Mouse (Mus musculus): ENCODE measurements at regions not wholly inside any gene's neighbourhood (a gene's known extent, or its start where the extent isn't known, plus 50 kb on each side); places are given as distances from the start of the nearest gene placed in this dataset.
A peak's percentile ranks its signal among the peaks of the same experiment; 100 is the strongest.
"Not testable (repeated sequence)": the region's sequence is repeated elsewhere in the genome, so short reads cannot be mapped to it uniquely, and the experiment has no call there.

- WGBS = 92% methylated on average over 1 of the region's 1 CpGs
- Histone ChIP-seq H3K9me3 (replicated peaks; ENCODE audit: control insufficient read depth, low read length) (no peaks in the 10 kb centered on the region), H3K27ac (replicated peaks; ENCODE audit: low read depth, low read length) (no peak overlapping the region)
These were observed 385.3 kb upstream of the Tnc start for GRCm38 (mm10) chr4:64432097-64432496.

DNA sequence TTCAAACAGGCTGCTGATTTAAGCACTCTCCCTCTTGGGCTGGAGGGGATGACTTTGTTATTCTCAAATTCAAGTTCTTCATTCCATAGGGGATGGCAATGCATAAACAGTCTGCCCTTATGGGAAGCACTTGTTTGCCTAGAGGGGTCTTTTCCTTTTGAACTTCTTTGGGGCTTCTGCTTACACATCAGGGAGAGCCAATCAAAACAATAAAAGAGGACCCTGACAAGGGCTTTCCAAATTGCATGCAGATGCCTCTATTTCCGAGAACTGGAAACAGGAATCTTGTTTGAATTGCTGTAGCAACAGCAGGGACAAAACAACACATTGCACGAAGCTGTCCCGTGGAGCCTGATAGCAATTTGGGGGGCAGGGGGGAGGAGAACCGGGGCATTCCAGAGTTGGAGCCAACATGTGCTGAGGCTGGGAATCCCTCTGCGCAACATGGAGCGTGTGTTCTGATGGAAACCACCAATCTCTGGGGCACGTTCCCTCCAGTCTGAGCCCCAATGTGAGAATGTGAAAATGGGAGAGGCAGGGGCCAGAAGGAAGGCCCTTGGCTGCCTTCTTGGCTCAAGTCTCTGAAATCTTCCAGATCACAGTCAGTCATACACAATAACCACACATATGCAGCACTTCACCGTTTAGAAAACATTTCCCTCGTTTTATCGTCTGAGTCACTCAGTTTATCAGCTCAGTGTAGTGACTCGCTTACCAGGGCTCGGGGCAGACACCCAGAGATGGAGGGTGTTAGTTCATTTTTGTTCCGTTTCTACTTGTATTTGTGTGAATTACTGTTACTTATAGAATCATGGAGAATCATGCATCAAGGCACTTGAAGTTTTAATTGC lies 391.2 kb upstream of the Tnc start:
- H3K4me3 ChIP-seq (ENCODE audit: low read depth, low read length) = no peak overlapping the region
- no peak overlapping the region for H3K9ac ChIP-seq (replicated peaks; ENCODE audit: low read length)
- no peak overlapping the region for H3K4me2 ChIP-seq (ENCODE audit: low read depth, low read length)
- ATAC-seq (replicated peaks; ENCODE audit: insufficient number of reproducible peaks, low FRiP score, low TSS enrichment, low read depth) (peak; percentile 87), DNase-seq (ENCODE audit: low spot score) (peak; percentile 91)
- no peaks in the 10 kb centered on the region for H3K27me3 ChIP-seq (ENCODE audit: control insufficient read depth, insufficient read depth, low read length)
- H3K36me3 ChIP-seq (replicated peaks; ENCODE audit: control insufficient read depth, insufficient read depth, low read depth, low read length) = no peaks in the 10 kb centered on the region
- H3K4me1 ChIP-seq (ENCODE audit: control insufficient read depth, insufficient read depth, low read length) = no peaks in the 10 kb centered on the region
- WGBS = 33% methylated on average over 13 of the region's 13 CpGs
- no peaks in the 10 kb centered on the region for H3K9me3 ChIP-seq (replicated peaks; ENCODE audit: control insufficient read depth, low read length)
- H3K27ac ChIP-seq (replicated peaks; ENCODE audit: low read depth, low read length) = peak overlapping the region; percentile 73

More at GRCm38 (mm10) chr4:64432097-64432496, 385.3 kb upstream of the Tnc start:
- DNase-seq (ENCODE audit: low spot score) (no peak), ATAC-seq (replicated peaks; ENCODE audit: insufficient number of reproducible peaks, low FRiP score, low TSS enrichment, low read depth) (no peak)
- no peak overlapping the region for H3K9ac ChIP-seq (replicated peaks; ENCODE audit: low read length)
- H3K27me3 ChIP-seq (ENCODE audit: control insufficient read depth, insufficient read depth, low read length) = no peaks in the 10 kb centered on the region
- H3K4me2 ChIP-seq (ENCODE audit: low read depth, low read length) = no peak overlapping the region
- no peaks in the 10 kb centered on the region for H3K36me3 ChIP-seq (replicated peaks; ENCODE audit: control insufficient read depth, insufficient read depth, low read depth, low read length)
- no peak overlapping the region for H3K4me3 ChIP-seq (ENCODE audit: low read depth, low read length)
- no peaks in the 10 kb centered on the region for H3K4me1 ChIP-seq (ENCODE audit: control insufficient read depth, insufficient read depth, low read length)

DNA sequence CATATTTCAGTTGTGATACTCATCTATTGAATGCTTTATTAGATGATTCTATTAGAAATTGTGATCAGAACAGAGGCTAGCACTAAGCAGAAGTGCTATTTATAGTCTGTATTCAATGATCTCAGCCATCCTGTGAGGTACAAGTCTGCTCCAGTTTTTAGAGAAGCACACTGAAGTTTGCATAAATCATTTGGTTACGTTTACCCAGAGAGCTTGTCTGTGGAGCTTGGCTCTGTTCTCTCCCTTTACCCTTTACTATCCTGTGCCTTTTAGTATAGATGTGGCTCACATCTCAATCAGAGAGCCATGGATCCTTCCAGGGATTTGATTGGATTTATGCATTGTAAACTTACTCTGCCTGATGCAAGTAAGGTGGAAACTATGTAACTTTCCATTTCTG lies 404.6 kb upstream of the Tnc start:
- DNase-seq (ENCODE audit: low spot score) (no peak), ATAC-seq (replicated peaks; ENCODE audit: insufficient number of reproducible peaks, low FRiP score, low TSS enrichment, low read depth) (no peak)
- Histone ChIP-seq H3K4me3 (ENCODE audit: low read depth, low read length) (no peak overlapping the region), H3K9me3 (replicated peaks; ENCODE audit: control insufficient read depth, low read length) (no peaks in the 10 kb centered on the region), H3K9ac (replicated peaks; ENCODE audit: low read length) (no peak overlapping the region), H3K4me1 (ENCODE audit: control insufficient read depth, insufficient read depth, low read length) (no peaks in the 10 kb centered on the region), H3K36me3 (replicated peaks; ENCODE audit: control insufficient read depth, insufficient read depth, low read depth, low read length) (no peaks in the 10 kb centered on the region), H3K27ac (replicated peaks; ENCODE audit: low read depth, low read length) (no peak overlapping the region), H3K4me2 (ENCODE audit: low read depth, low read length) (no peak overlapping the region), H3K27me3 (ENCODE audit: control insufficient read depth, insufficient read depth, low read length) (no peaks in the 10 kb centered on the region)
- 65% methylated on average over 1 of the region's 1 CpGs for WGBS

GRCm38 (mm10) chr4:64451946-64452345 lies 405.1 kb upstream of the Tnc start:
- Histone ChIP-seq H3K4me2 (ENCODE audit: low read depth, low read length) (no peak overlapping the region), H3K4me3 (ENCODE audit: low read depth, low read length) (no peak overlapping the region), H3K4me1 (ENCODE audit: control insufficient read depth, insufficient read depth, low read length) (no peaks in the 10 kb centered on the region), H3K36me3 (replicated peaks; ENCODE audit: control insufficient read depth, insufficient read depth, low read depth, low read length) (no peaks in the 10 kb centered on the region), H3K9me3 (replicated peaks; ENCODE audit: control insufficient read depth, low read length) (no peaks in the 10 kb centered on the region), H3K9ac (replicated peaks; ENCODE audit: low read length) (no peak overlapping the region), H3K27me3 (ENCODE audit: control insufficient read depth, insufficient read depth, low read length) (no peaks in the 10 kb centered on the region), H3K27ac (replicated peaks; ENCODE audit: low read depth, low read length) (no peak overlapping the region)
- no peak for ATAC-seq (replicated peaks; ENCODE audit: insufficient number of reproducible peaks, low FRiP score, low TSS enrichment, low read depth)
- DNase-seq (ENCODE audit: low spot score) = no peak
- 57% methylated on average over 1 of the region's 1 CpGs for WGBS

GRCm38 (mm10) chr4:64492260-64492962 lies 445.6 kb upstream of the Tnc start:
- H3K9ac ChIP-seq (replicated peaks; ENCODE audit: low read length) = no peak overlapping the region
- no peak overlapping the region for H3K4me3 ChIP-seq (ENCODE audit: low read depth, low read length)
- WGBS = 91% methylated on average over 1 of the region's 1 CpGs
- ATAC-seq (replicated peaks; ENCODE audit: insufficient number of reproducible peaks, low FRiP score, low TSS enrichment, low read depth) (no peak), DNase-seq (ENCODE audit: low spot score) (peak; percentile 65)
- H3K36me3 ChIP-seq (replicated peaks; ENCODE audit: control insufficient read depth, insufficient read depth, low read depth, low read length) = no peaks in the 10 kb centered on the region
- H3K27me3 ChIP-seq (ENCODE audit: control insufficient read depth, insufficient read depth, low read length) = no peaks in the 10 kb centered on the region
- H3K4me2 ChIP-seq (ENCODE audit: low read depth, low read length) = no peak overlapping the region
- no peak overlapping the region for H3K27ac ChIP-seq (replicated peaks; ENCODE audit: low read depth, low read length)
- no peaks in the 10 kb centered on the region for H3K4me1 ChIP-seq (ENCODE audit: control insufficient read depth, insufficient read depth, low read length)
- H3K9me3 ChIP-seq (replicated peaks; ENCODE audit: control insufficient read depth, low read length) = no peaks in the 10 kb centered on the region

DNA sequence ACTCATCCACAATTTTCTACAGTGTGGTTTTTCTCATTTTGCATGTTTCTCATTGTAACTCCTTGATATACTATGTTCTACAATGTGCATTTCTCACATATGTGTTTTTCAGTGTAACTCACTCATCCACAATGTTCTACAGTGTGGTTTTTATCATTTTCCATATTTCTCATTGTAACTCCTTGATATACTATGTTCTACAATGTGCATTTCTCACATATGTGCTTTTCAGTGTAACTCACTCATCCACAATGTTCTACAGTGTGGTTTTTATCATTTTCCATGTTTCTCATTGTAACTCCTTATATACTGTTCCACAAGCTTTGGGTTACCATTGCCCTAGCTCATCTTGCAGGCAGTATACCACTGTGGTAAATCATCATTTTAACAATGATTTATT lies 450.9 kb upstream of the Tnc start:
- not testable (repeated sequence) for H3K4me2 ChIP-seq (ENCODE audit: low read depth, low read length); H3K4me3 ChIP-seq (ENCODE audit: low read depth, low read length); H3K36me3 ChIP-seq (replicated peaks; ENCODE audit: control insufficient read depth, insufficient read depth, low read depth, low read length); H3K4me1 ChIP-seq (ENCODE audit: control insufficient read depth, insufficient read depth, low read length); H3K27me3 ChIP-seq (ENCODE audit: control insufficient read depth, insufficient read depth, low read length); H3K9me3 ChIP-seq (replicated peaks; ENCODE audit: control insufficient read depth, low read length); H3K27ac ChIP-seq (replicated peaks; ENCODE audit: low read depth, low read length); H3K9ac ChIP-seq (replicated peaks; ENCODE audit: low read length)
- ATAC-seq (replicated peaks; ENCODE audit: insufficient number of reproducible peaks, low FRiP score, low TSS enrichment, low read depth) (peak; percentile 91), DNase-seq (ENCODE audit: low spot score) (peak; percentile 40)

DNA sequence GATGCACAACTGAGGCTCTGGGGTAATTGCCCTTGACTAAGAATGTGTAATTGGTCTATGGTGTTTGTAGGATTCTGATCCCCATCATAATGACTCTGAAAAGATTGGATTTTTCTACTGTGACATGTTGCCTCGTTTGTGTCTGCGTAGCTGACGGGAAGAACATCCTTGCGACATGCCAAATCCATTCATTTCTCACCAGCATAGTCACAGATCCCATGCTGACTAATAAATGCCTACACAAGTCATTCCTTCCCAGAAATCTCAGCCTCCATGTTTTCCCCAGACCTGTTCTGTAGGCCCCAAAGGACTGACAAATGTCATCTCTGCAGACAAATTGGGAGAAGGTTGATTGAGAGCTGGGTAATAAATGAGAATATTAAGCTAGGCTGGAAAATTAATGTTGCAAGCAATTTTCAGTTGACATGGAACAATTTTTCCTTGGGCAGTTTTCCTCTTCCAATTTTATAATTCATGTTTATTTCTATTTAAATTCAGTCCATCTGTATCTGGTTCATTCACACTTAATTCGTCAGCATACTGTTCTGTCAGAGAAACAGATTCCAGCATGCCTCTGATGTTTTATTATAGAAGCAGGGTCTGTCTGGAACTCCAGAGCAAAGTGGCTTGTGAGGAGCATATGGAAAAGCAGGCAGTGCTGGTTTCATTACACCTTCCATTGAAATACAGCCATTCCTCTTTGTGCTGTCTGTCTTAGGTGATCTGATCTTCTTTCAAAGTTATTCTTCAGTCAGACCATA lies 454.0 kb upstream of the Tnc start:
- no peak overlapping the region for H3K9ac ChIP-seq (replicated peaks; ENCODE audit: low read length)
- no peaks in the 10 kb centered on the region for H3K9me3 ChIP-seq (replicated peaks; ENCODE audit: control insufficient read depth, low read length)
- ATAC-seq (replicated peaks; ENCODE audit: insufficient number of reproducible peaks, low FRiP score, low TSS enrichment, low read depth) (no peak), DNase-seq (ENCODE audit: low spot score) (no peak)
- H3K27ac ChIP-seq (replicated peaks; ENCODE audit: low read depth, low read length) = no peak overlapping the region
- H3K27me3 ChIP-seq (ENCODE audit: control insufficient read depth, insufficient read depth, low read length) = no peaks in the 10 kb centered on the region
- WGBS = 89% methylated on average over 5 of the region's 5 CpGs
- H3K36me3 ChIP-seq (replicated peaks; ENCODE audit: control insufficient read depth, insufficient read depth, low read depth, low read length) = no peaks in the 10 kb centered on the region
- no peak overlapping the region for H3K4me3 ChIP-seq (ENCODE audit: low read depth, low read length)
- no peaks in the 10 kb centered on the region for H3K4me1 ChIP-seq (ENCODE audit: control insufficient read depth, insufficient read depth, low read length)
- H3K4me2 ChIP-seq (ENCODE audit: low read depth, low read length) = no peak overlapping the region

- no peak overlapping the region for H3K4me3 ChIP-seq (ENCODE audit: low read depth, low read length)
- H3K27ac ChIP-seq (replicated peaks; ENCODE audit: low read depth, low read length) = no peak overlapping the region
- DNase-seq (ENCODE audit: low spot score) (peak; percentile 67), ATAC-seq (replicated peaks; ENCODE audit: insufficient number of reproducible peaks, low FRiP score, low TSS enrichment, low read depth) (no peak)
- H3K4me1 ChIP-seq (ENCODE audit: control insufficient read depth, insufficient read depth, low read length) = no peaks in the 10 kb centered on the region
- no peak overlapping the region for H3K9ac ChIP-seq (replicated peaks; ENCODE audit: low read length)
- no peaks in the 10 kb centered on the region for H3K9me3 ChIP-seq (replicated peaks; ENCODE audit: control insufficient read depth, low read length)
- H3K27me3 ChIP-seq (ENCODE audit: control insufficient read depth, insufficient read depth, low read length) = no peaks in the 10 kb centered on the region
- no peak overlapping the region for H3K4me2 ChIP-seq (ENCODE audit: low read depth, low read length)
- H3K36me3 ChIP-seq (replicated peaks; ENCODE audit: control insufficient read depth, insufficient read depth, low read depth, low read length) = no peaks in the 10 kb centered on the region
These were observed 475.1 kb upstream of the Tnc start for GRCm38 (mm10) chr4:64521883-64522282.

Measured in embryonic facial prominence, embryonic 11.5 days (tissue).